Mouse (Mus musculus) G1E (cell line): ENCODE results near the gene Il4ra.

Source experiments
- CTCF ChIP-seq: IDR thresholded peaks from 2 replicates; pipeline ENCODE4 v1.5.1; 2012; ENCODE audit warnings: low read depth, low read length, inconsistent platforms, mixed read lengths
- TAL1 ChIP-seq: conservative IDR thresholded peaks from 2 replicates; pipeline ENCODE4 v1.6.1; 2012; ENCODE audit warnings: low read depth, low read length, inconsistent platforms, mixed read lengths

DNA sequence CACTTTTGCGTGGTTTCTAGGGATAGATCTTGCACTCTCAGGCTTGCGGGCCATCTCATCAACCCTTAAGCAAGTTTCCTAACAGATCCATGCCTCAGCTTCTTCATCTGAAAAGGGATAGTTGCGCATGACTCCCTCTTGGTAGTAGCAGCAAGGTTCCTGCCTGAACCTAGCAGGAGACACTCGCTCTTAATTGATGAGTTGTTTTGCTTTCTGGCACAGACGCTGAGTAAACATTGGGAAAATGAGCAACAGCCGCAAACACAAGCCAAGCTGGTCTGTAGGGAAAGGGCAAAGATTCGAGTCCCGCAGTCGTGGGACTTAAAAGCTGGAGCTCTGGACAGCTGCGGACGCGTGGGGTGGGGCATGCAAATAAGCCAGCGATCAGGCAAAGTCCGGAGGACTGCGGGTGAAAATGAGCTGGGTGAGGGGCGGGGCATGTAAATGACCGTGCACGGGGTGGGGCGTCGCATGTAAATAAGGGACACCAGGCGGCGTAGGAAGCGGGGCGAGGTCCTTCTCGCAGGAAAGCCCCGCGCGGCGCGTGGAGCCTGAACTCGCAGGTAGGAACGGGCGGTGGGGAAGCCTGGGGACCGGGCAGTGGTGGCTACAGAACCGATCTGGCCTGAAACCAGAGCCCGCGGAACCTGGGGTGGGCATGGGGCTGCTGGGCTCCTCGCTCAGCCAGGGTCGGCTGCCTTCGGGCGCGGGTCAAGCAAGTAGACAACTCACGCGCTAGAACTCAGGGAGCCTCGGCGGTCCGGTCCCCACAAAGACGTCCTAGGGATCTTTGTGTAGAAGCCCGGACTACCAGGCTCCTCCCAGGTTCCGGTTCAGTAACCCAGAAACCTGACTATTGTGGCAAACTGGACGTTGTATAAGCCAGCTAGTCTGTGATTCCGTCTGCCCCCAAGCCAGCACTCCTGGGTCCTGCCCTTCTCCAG, at the start of gene Il4ra:
- TF ChIP-seq CTCF (no peak), TAL1 (no peak)
